Mouse (Mus musculus): Measurements from ENCODE around the gene Dennd4c.

Dennd4c gene

DNA sequence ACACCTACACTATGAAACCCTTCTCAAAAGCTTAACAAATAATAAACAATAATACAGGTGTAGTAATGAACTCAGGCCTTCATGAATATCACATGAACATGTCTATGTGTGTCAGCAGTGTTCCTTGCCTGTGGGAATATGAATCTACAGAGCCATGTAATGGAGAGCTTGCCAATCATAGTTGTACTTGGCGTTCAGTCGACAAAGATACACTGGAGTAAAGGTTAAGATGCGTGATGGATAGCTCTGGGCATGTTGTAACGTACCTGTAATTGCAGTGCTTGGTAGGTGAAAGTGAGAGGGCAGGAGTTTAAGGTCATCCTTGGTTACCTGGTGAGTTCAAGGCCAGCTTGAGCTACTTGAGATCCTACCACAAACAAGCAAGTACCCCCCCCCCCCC lies 132.8 kb downstream of the Dennd4c start:
- in situ Hi-C loops (cut with MboI, MseI) = no loop called here

DNA sequence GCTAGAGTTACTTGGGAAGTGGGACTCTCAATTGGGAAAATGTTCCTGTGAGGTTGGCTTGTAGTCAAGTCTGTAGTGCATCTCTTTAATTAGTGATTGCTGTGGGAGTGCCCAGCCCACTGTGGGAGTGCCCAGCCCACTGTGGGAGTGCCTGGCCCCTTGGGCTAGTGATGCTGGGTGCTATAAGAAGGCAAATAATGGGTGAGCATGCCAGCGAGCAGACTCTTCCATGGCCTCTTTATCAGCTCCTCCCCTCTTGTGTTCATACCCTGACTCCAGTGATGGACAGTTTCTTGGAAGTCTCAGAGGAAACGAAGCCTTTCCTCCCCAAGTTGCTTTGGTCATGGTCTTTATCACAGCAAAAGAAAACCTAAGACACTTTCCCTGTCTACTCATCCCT lies 134.1 kb downstream of the Dennd4c start:
- in situ Hi-C loops (cut with MboI, MseI) = no loop called here

DNA sequence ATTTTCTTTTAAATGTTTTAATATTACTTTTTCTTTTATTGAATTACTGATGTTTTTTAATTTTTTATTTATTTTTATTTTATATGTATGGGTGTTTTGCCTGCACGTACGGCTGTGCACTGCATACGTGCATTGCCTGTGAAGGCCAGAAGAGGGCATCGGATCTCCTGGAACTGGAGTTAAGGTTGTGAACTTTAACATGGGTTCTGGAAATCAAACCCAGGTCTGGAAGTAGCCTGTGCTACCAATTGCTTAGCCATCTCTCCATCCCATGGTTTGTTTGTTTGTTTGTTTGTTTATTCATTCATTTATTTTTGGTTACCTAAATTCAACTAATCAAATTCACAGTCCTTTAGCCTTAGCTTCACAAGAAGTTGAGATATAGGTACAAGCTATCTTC lies 136.6 kb downstream of the Dennd4c start:
- in situ Hi-C loops (cut with MboI, MseI) = no loop called here

DNA sequence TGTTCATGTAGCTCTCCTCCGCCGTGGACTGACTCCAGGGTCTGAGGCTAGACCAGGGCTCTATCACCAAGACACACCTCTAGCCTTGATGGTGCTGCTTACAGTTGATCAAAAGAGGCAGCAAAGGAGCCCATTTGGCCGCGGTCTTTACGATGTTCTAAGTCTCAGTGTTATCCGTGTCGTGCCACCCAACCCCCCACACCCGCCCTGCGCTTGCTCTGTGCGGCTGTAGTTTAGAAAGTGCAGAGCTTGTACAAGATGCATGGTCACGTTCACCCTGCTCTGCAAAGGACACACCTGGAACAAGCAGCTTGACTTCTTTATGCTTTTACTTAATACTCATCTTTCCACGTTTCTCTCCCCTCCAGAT lies 137.4 kb downstream of the Dennd4c start:
- in situ Hi-C loops (cut with MboI, MseI) = no loop called here

DNA sequence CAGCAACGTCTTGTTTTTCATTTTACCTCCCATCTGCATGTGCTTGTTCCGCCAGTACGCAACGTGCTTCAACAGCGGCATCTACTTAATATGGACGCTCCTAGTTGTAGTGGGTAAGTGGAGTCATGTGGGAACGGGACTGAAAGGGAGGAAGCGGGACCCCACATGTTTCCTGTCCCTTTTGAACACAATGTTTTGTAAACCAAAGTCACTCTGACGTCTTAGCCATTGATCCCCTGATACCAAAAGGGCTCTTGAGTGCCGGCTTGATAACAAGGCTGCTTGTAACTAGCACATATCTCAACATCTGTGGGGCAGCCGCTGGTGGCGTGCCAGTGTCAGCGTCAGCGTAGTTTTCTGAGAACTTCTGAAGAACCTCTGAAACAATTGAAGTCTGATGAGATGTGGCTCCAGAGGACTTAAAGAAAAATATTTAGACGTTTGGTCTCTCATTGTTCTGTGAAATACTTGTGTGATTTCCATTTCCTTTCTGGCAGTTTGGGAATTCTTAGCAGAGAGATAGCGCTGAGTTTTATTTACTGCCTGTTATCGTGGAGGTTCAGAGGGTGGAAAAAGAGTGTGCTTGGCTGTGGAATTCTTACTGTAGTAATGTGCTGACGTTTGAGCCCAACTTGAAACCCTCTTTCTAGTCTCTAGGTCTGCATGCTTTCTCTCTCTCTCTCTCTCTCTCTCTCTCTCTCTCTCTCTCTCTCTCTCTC lies 138.0 kb downstream of the Dennd4c start:
- in situ Hi-C loops (cut with MboI, MseI) = no loop called here

DNA sequence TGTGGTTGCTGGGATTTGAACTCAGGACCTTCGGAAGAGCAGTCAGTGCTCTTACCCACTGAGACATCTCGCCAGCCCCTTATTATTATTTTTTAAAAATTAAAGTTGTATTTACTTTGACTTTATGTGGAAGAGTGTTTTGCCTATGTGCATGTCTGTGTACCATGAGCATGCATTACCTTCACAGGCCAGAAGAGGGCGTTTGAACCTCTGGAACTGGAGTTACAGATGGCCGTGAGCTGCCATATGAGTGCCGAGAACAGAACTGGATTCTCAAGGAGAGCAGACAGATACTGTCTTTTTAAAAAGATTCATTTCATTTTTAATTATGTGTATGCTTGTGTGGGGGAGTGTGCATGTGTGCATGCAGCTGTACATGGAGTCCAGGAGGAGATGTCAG lies 139.5 kb downstream of the Dennd4c start:
- in situ Hi-C loops (cut with MboI, MseI) = no loop called here

DNA sequence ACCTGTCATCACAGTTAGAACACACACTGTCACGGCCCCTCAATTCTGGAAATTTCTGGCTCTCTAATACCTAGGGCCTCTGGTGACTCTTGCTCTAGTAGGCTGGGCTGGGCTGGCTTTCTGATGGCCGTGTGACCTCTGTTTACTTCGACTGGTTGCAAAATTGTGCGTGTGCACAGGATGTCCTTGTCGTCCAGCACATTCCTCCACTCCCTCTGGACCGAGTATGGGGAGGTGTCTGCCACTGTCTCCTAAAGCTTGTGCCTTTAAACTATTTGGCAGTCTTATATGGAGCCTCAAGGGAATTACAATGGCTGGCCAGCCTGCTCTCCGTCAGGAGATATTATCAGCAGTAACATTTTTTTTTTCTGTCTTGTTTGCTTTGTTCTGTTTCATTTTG lies 149.1 kb downstream of the Dennd4c start:
- in situ Hi-C loops (cut with MboI, MseI) = no loop called here

DNA sequence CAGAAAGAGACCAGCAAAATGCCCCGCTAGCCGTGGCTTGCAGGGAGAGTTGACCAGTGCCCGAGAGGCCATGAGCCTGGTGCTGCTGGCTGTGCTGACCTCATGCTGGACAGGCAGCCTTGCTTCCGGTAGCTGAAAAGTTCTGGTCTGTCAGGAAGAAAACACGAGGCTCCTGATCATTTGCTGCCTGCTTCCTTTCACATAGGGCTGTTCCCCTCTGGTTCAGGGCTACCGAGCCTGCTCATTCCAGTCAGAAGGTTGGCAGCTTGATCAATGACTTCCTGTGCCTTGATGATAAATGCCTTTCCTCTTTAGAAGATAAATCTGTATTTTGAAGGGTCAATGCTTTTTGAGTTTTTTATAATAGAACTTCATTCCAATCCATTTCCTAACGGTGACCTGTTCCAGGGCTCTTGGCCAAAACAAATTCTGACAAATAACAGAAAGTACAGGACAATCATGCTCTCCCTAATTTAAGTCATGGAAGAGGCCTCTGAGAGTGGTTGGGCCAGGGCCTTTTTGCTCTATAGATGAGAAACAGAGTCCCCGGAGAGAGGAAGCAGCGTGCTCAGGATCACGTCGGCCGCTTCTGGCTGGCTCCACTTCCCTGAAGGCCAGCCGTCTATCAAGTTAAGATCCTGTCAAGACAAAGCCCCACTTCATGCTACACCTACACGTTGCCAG lies 150.6 kb downstream of the Dennd4c start:
- in situ Hi-C loops (cut with MboI, MseI) = no loop called here

Measured in T-helper 2 cell (primary cell).